Mouse (Mus musculus) liver, adult 2 months (tissue): Measurements from ENCODE around the gene Dupd1.

Source experiments
- CTCF ChIP-seq: fragments of 200-500 bp; IDR thresholded peaks from 2 replicates; pipeline ENCODE4 v1.5.1; 2011; ENCODE audit warnings: low read depth, low read length, control low read depth
- POLR2A ChIP-seq: fragments of 200-500 bp; IDR thresholded peaks from 2 replicates; pipeline ENCODE4 v1.6.1; 2011; ENCODE audit warnings: low read length, control low read depth; ENCODE audit not compliant: insufficient read depth; ENCODE audit errors: extremely low read depth

GRCm38 (mm10) chr14:21631665-21632200 is 82.6 kb downstream of the Dupd1 start:
- no peak for TF ChIP-seq CTCF
- TF ChIP-seq POLR2A, result no peak
